Mouse (Mus musculus) subcutaneous adipose tissue, adult 2 months (tissue): ENCODE measurements around the gene Fbxo10. TPM values are rescaled to one million over a fixed set of nuclear protein-coding genes. Genes with fewer than 3 reads are reported as not detected.

ENCODE experiments used
- polyA plus RNA-seq: library from polyadenylated mRNA; depleted of rRNA; stranded (reverse); fragments of >200 nt; gene quantifications from 2 replicates; pipeline ENCODE4 v1.2.3, GENCODE M21; 2012; ENCODE audit warnings: low replicate concordance; rRNA removed

The Fbxo10 gene
- 9.2 and 19.9 TPM in 2 replicates for polyA plus RNA-seq

DNA sequence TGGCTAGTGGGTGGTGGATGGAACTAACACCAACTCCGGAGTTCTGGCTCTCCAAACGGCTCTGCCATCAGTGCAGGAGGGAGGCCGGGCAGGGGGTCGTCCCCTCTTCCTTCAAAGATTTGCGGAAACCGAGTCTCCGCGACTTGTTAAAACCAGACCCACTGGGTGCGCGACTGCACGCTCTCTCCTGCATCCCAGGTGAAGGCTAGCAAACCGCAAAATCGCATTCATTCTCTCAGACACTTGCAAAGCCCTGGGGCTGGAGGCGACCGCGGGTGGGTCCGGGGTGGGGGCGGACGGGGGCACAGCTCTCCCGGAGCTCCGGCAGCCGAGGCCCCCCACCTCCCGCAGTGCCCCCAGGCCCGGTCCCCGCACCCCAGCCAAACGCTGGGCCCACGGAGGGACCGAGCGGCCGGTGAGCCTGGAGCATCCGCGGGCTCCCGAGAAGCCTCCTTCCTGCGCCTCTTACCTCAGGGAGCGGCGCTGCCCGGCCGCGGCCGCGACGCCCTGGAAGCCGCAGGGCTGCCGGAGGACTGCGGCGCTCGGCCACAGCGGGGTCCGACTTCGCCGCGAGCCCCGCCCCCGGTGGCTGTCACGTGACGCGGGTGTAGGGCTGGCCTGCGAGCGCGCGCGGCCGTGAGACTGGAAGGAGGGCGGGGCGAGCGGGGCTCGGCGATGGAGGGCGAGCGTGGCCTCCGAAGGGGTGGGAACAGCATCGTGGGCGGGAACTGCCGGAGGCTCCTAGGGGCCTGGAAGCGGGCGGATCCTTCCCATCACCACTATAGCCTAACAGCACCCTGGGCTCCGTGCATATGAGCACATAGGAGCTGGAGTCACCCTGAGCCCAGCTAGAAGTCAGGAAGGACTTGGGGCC, at the start of gene Fbxo10:
TSS of gene Fbxo10 (minus strand) at position 584 of the 874 bp plus-strand sequence.

GRCm38 (mm10) chr4:45107601-45108277, 23.3 kb upstream of the Fbxo10 start, which contains the start of gene Tomm5:
TSS of gene Tomm5 (minus strand) at chr4:45108114.

DNA sequence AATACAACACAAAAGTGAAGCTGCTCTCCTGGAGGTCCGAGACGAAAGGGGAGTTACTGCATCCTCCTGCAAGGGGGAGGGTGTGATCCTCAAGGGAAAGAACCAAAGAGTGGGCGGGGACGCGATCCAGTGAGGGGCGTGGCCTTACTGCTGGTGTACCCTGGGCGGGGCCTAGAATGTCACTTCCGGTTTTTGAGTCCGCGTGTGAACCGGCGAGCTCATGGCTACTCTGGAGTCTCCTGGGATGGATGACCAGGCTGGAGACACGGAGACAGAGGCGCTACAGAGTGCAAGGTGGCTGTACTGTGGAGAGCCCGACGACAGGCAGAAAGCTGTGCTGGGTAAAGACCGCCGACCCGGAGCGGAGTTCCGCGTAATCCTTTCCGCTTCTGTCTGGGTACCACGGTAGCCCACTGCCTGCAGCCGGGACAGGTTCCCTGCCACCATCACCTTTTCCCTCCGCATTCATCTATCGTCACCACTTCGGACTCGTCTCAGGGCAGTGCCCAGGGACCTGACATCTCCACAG, 65.9 kb downstream of the Fbxo10 start, which contains the start of gene Polr1e:
TSS of gene Polr1e (plus strand) at position 132 of the 529 bp plus-strand sequence.

GRCm38 (mm10) chr4:45012105-45012975, 72.1 kb downstream of the Fbxo10 start, which contains the start of gene Zbtb5:
TSS of gene Zbtb5 (minus strand) at chr4:45012412.

Other genes with a start within 250 kb of the Fbxo10 start
- 45.6 and 88.8 TPM in 2 replicates for gene Grhpr, start 103.2 kb downstream of the Fbxo10 start, polyA plus RNA-seq
- 14.9 and 15.5 TPM in 2 replicates for gene Zbtb5, start 72.2 kb downstream of the Fbxo10 start, polyA plus RNA-seq
- 4.6 and 13.5 TPM in 2 replicates for gene Polr1e, start 66.0 kb downstream of the Fbxo10 start, polyA plus RNA-seq
- 107 and 122 TPM in 2 replicates for gene Tomm5, start 23.5 kb upstream of the Fbxo10 start, polyA plus RNA-seq
- 0.04 and 0.66 TPM in 2 replicates for gene Frmpd1, start 100.3 kb upstream of the Fbxo10 start, polyA plus RNA-seq
- gene Trmt10b, start 212.5 kb upstream of the Fbxo10 start, polyA plus RNA-seq: 2.7 and 3.5 TPM in 2 replicates